In the genomic region with DNA sequence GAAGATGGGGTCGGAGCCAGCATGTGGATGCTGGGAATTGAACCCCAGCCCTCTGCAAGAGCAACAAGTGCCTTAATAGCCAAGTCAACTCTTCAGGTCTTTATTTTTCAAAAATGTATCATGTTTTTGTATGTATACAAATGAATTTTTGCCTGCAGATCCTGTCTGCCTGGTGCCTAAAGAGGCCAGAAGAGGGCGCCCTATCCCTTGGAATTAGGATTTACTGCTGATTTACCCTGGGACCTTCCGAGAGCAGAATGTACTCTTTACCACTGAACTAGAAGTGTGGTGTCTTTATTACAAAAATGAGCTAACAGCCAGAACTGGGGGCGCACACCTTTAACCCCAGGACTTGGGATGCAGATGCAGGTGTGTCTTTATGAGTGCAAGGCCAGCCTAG, we compare ENCODE assay signal across 7 mouse cellular contexts. TPM values are rescaled to one million over a fixed set of nuclear protein-coding genes. Genes with fewer than 3 reads are reported as not detected.
DNase-seq lines count a peak whose midpoint lies in the region; ATAC-seq and TF ChIP-seq lines count a peak whose summit lies in the region.

No protein-coding gene starts in this region.

- no peaks in the 10 kb centered on the region for H3K4me1 ChIP-seq in lung, postnatal 0 days (ENCODE audit: insufficient read depth, low read depth, low read length)
- peaks cover 2% of the 10 kb centered on the region; the same call in 1 of the 2 replicates for H3K4me1 ChIP-seq in small intestine, adult 2 months (ENCODE audit: control insufficient read depth, insufficient read depth, insufficient read length, low read length)

- TF ChIP-seq EP300 in lung, postnatal 0 days (IDR thresholded peaks at IDR 0.05): no peak

- 16% methylated on average over 4 of the region's 4 CpGs for WGBS in lung, postnatal 0 days
- 22% methylated on average over 4 of the region's 4 CpGs for WGBS in small intestine, adult 2 months

- DNase-seq in CD4-positive, CD25-positive, alpha-beta regulatory T cell, adult 2 months (ENCODE audit: low read depth, low spot score): peak; percentile 88
- DNase-seq in MEL-GATA-1-ER (ENCODE audit: extremely low read depth, low read depth): peak; percentile 40
- peak; percentile 79 for DNase-seq in cerebellum, adult 9-10 months
- peak; percentile 52 to 77 for DNase-seq in frontal cortex, postnatal 36 days (ENCODE audit: low spot score in 2 of 2)
- peak; percentile 78 for DNase-seq in layer of hippocampus, adult 11-12 months (ENCODE audit: low spot score)
- DNase-seq in lung, postnatal 0 days (ENCODE audit: low spot score): peak; percentile 81

- no peaks in the 10 kb centered on the region for H3K27me3 ChIP-seq in lung, postnatal 0 days (replicated peaks; ENCODE audit: insufficient read depth, low read length)
- no peaks in the 10 kb centered on the region for H3K27me3 ChIP-seq in small intestine, adult 2 months (ENCODE audit: control insufficient read depth, insufficient read depth, low read length)

- no peak overlapping the region for H3K27ac ChIP-seq in lung, postnatal 0 days (ENCODE audit: low read length)
- no peak overlapping the region for H3K27ac ChIP-seq in small intestine, adult 2 months (ENCODE audit: insufficient read depth, low read depth, low read length)

- no peak overlapping the region for H3K4me3 ChIP-seq in lung, postnatal 0 days (ENCODE audit: low read depth, low read length)
- H3K4me3 ChIP-seq in small intestine, adult 2 months (ENCODE audit: low read depth, low read length): no peak overlapping the region

- ATAC-seq in lung, postnatal 0 days: peak; percentile 38; the same call in 1 of the 2 replicates

- no peaks in the 10 kb centered on the region for H3K36me3 ChIP-seq in lung, postnatal 0 days (ENCODE audit: insufficient read depth, low read length)
- H3K36me3 ChIP-seq in small intestine, adult 2 months (ENCODE audit: control insufficient read depth, insufficient read depth, low read length): no peaks in the 10 kb centered on the region

- no peak overlapping the region for H3K4me2 ChIP-seq in lung, postnatal 0 days (replicated peaks; ENCODE audit: low read depth, low read length)

- no peak overlapping the region for H3K9ac ChIP-seq in lung, postnatal 0 days (replicated peaks; ENCODE audit: low read depth)

- peak; percentile 83 for TF ChIP-seq CTCF in lung, postnatal 0 days (IDR thresholded peaks at IDR 0.05)
- TF ChIP-seq CTCF in small intestine, adult 2 months (IDR thresholded peaks at IDR 0.05; ENCODE audit: extremely low read depth, insufficient read length, insufficient replicate concordance, low read depth, low read length): peak; percentile 73; the same call in 1 of the 2 replicates

- H3K9me3 ChIP-seq in lung, postnatal 0 days (ENCODE audit: low read length): no peaks in the 10 kb centered on the region

- TF ChIP-seq POLR2A in small intestine, adult 2 months (IDR thresholded peaks at IDR 0.05; ENCODE audit: low read depth, low read length): no peak

RNA-seq across cellular contexts. Expression of a gene that starts 13.4 kb away (rescaled TPM):
- polyA plus RNA-seq in lung, postnatal 0 days (2015; fragmentation: Nextera tagmentation; extraction: Ambion mirVana): 31.4 and 38.4 TPM in 2 replicates
- 0.86 and 1.0 TPM in 2 replicates for polyA plus RNA-seq in small intestine, adult 2 months (2012; rRNA removed)

RNA-seq across cellular contexts. Expression of a gene that starts 20.1 kb away (rescaled TPM):
- 170 and 210 TPM in 2 replicates for polyA plus RNA-seq in lung, postnatal 0 days (2015; fragmentation: Nextera tagmentation; extraction: Ambion mirVana)
- 8.4 and 22.4 TPM in 2 replicates for polyA plus RNA-seq in small intestine, adult 2 months (2012; rRNA removed)

Comparison
In these comparisons a context has a peak if more than half of its experiments do, and no peak if none do; other contexts are left out.
1. RNA of a gene that starts 13.4 kb away (polyA plus RNA-seq): 31.4 to 38.4 TPM in lung, postnatal 0 days; 0.86 to 1.0 TPM in small intestine, adult 2 months; every median in the first group is over 10 times any median in the second.
2. Peak in every context shown above with its lines, with median percentiles within 50 percentile points of each other: DNase-seq.